Mouse (Mus musculus) heart, embryonic 16.5 days (tissue): Measurements from ENCODE around the gene Olfr738. TPM values are rescaled to one million over a fixed set of nuclear protein-coding genes. Genes with fewer than 3 reads are reported as not detected.

ENCODE experiments used
- ATAC-seq: fragments of 200-750 bp; cut with Nextera tagmentation; replicated peaks from 2 replicates; pipeline ENCODE4 v1.8.0; 2017; ENCODE audit warnings: moderate number of reproducible peaks; ENCODE audit not compliant: insufficient read depth, low FRiP score; ENCODE audit errors: extremely low read depth
- H3K27ac ChIP-seq: fragments of 300-500 bp; sonication (generic); 2 replicates; pipeline ENCODE4 v1.5.1; 2014; ENCODE audit warnings: mild to moderate bottlenecking, low read length, control low read depth, moderate library complexity
- H3K27me3 ChIP-seq: fragments of 300-500 bp; sonication (generic); 2 replicates; pipeline ENCODE4 v1.6.1; 2014; ENCODE audit warnings: low read length, mixed read lengths; ENCODE audit not compliant: control insufficient read depth, insufficient read depth
- H3K36me3 ChIP-seq: fragments of 300-500 bp; sonication (generic); 2 replicates; pipeline ENCODE4 v1.6.1; 2014; ENCODE audit not compliant: control insufficient read depth, insufficient read depth
- H3K4me1 ChIP-seq: fragments of 300-500 bp; sonication (generic); 2 replicates; pipeline ENCODE4 v1.6.1; 2014; ENCODE audit warnings: low read length, mixed read lengths; ENCODE audit not compliant: control insufficient read depth, insufficient read depth
- H3K4me2 ChIP-seq: fragments of 300-500 bp; sonication (generic); 2 replicates; pipeline ENCODE4 v1.6.1; 2014; ENCODE audit warnings: low read depth, mild to moderate bottlenecking, control low read depth, low read length
- H3K4me3 ChIP-seq: fragments of 300-500 bp; sonication (generic); 2 replicates; pipeline ENCODE4 v1.5.1; 2014; ENCODE audit warnings: mild to moderate bottlenecking, control low read depth, low read length
- H3K9ac ChIP-seq: fragments of 300-500 bp; sonication (generic); 2 replicates; pipeline ENCODE4 v1.6.1; 2014; ENCODE audit warnings: low read length, control low read depth
- H3K9me3 ChIP-seq: fragments of 300-500 bp; sonication (generic); replicated peaks from 2 replicates; pipeline ENCODE4 v1.6.1; 2016; ENCODE audit warnings: low read length; ENCODE audit not compliant: control insufficient read depth
- WGBS: fragments of 180-500 bp; shearing (Covaris S2); extraction: QIAGEN DNeasy Blood & Tissue Kit; methylation state at CpG from one replicate; pipeline ENCODE4 v1.1.7; 2014; 5-methylcytosine and 5-hydroxymethylcytosine counted together
- polyA plus RNA-seq: library from polyadenylated mRNA; unstranded; fragments of >200 nt; fragmentation: Nextera tagmentation; extraction: Ambion mirVana; gene quantifications from 2 replicates; pipeline ENCODE4 v1.2.1, GENCODE M21; 2015

Olfr738 gene
- polyA plus RNA-seq, result not detected in 2 replicates

DNA sequence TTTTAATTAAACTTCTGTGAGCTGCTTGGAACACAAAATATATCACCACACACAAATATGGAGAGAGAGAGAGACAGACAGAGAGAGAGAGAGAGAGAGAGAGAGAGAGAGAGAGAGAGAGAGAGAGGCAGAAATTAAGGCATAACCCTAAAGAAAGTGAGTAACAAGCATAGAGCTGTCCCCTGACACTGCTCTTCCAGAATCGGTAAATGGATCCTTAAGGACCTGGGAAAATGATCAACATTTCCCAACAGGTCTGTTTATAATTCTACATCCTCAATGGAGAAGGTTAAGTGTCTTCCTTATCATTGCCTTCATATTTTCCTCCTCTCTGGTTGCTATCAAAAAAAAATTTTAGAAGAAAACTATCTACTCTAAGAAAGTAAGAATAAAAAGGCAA, at the start of gene Olfr738:
Olfr738 (plus strand) TSS at position 301 of the 400 bp plus-strand sequence.
- Histone ChIP-seq H3K36me3 (no peaks in the 10 kb centered on the region), H3K4me1 (no peaks in the 10 kb centered on the region), H3K4me3 (no peak within 1 kb of the TSS), H3K27me3 (no peaks in the 10 kb centered on the region), H3K9me3 (no peaks in the 10 kb centered on the region), H3K27ac (no peak within 1 kb of the TSS), H3K4me2 (no peak within 1 kb of the TSS), H3K9ac (no peak within 1 kb of the TSS)
- WGBS, result 81% methylated on average over 1 of the region's 1 CpGs
- ATAC-seq, result no peak

DNA sequence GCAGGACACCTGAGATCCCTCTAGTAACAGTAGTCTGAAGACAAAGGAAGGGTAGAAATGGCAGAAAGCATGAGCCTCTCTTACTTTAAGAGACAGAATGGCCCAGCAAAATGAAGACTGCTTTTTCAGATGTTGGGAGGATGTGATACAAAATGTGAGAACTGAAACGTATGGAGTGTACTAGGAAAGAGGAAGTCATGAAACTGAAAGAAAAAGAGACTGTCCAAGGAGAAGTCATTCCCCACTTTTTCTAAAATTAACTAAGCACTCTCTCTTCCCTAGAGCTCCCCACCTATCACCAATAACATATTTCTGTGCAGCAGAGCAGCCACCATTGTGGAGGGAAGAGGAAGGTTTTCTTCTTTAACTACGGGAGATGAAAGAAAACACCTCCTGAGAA, 49.8 kb upstream of the Olfr738 start, which contains the start of gene Tlr11:
Tlr11 (plus strand) TSS at position 322 of the 400 bp plus-strand sequence.
- H3K4me2 ChIP-seq, result no peak within 1 kb of the TSS
- WGBS, result 71% methylated on average over 2 of the region's 2 CpGs
- H3K27ac ChIP-seq, result no peak within 1 kb of the TSS
- no peaks in the 10 kb centered on the region for H3K36me3 ChIP-seq
- no peaks in the 10 kb centered on the region for H3K4me1 ChIP-seq
- H3K4me3 ChIP-seq, result no peak within 1 kb of the TSS
- ATAC-seq, result no peak
- H3K9ac ChIP-seq, result no peak within 1 kb of the TSS
- H3K27me3 ChIP-seq, result no peaks in the 10 kb centered on the region
- no peaks in the 10 kb centered on the region for H3K9me3 ChIP-seq

DNA sequence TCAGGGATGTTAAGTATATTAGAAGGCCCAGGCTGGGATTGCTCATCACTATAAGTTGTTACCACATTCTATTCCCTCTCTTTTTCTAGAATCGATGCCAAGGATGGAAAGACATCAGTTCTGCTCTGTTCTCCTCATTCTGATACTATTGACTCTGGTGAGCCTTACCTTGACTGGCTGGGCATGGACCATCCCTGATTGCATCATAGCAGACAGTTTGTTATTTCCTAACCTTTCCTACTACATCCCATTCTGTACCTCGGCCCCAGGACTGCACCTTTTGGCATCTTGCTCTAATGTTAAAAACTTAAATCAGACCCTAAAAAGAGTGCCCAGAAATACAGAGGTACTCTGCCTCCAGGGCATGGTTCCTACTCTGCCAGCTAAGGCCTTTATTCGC, 46.9 kb upstream of the Olfr738 start:
- ATAC-seq, result no peak
- 80% methylated on average over 3 of the region's 3 CpGs for WGBS
- H3K9ac ChIP-seq, result no peak overlapping the region

DNA sequence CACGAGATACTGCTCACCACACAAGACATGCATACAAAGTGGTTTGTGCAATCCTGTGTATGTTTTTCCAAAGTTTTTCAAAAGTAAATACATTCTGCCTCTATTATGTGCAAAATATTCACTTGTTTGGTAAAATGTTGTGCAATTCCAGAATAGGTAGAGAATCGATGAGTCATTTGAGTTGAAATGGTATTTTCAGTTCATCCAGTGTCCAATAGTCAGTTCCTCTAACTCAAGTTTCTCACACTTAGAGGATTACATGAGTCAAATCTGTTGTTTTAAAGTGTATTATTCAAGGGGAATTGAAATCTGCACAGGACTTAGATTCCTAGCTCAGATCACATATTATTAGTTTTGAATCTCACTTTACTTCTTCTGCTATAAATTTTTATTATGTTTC, 43.8 kb upstream of the Olfr738 start:
- H3K4me1 ChIP-seq, result no peaks in the 10 kb centered on the region
- no peak overlapping the region for H3K27ac ChIP-seq
- WGBS, result 71% methylated on average over 2 of the region's 2 CpGs
- no peaks in the 10 kb centered on the region for H3K36me3 ChIP-seq
- H3K27me3 ChIP-seq, result no peaks in the 10 kb centered on the region
- no peak overlapping the region for H3K9ac ChIP-seq
- no peak for ATAC-seq
- no peak overlapping the region for H3K4me3 ChIP-seq
- no peak overlapping the region for H3K4me2 ChIP-seq
- H3K9me3 ChIP-seq, result no peaks in the 10 kb centered on the region

More for the DNA sequence above, 46.9 kb upstream of the Olfr738 start:
- H3K4me2 ChIP-seq, result no peak overlapping the region
- H3K4me1 ChIP-seq, result no peaks in the 10 kb centered on the region
- no peak overlapping the region for H3K4me3 ChIP-seq
- no peak overlapping the region for H3K27ac ChIP-seq
- H3K27me3 ChIP-seq, result no peaks in the 10 kb centered on the region
- no peaks in the 10 kb centered on the region for H3K36me3 ChIP-seq
- H3K9me3 ChIP-seq, result no peaks in the 10 kb centered on the region

DNA sequence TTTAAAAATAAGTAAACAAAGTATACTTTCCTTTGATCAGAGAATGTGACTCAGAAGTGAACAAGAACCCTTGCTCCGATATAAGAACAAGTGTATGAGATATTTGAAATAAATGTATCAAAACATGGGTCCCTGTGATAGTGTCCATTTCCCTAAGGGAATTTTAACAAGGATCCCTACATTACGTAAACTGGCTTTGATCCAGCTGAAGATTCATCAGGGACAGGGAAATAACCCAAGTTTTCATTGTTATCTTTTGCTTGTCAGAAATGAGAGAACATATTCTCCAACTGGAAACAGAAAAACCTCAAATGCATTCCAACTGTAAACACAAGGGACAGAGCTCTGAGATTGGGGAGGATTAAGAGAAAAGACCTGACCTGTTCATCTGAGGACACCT, 26.5 kb upstream of the Olfr738 start, which contains the start of gene Olfr736:
Olfr736 (plus strand) TSS at position 301 of the 400 bp plus-strand sequence.
- no peaks in the 10 kb centered on the region for H3K9me3 ChIP-seq
- H3K36me3 ChIP-seq, result no peaks in the 10 kb centered on the region
- no peak within 1 kb of the TSS for H3K9ac ChIP-seq
- WGBS, result 74% methylated on average over 2 of the region's 2 CpGs
- H3K27me3 ChIP-seq, result no peaks in the 10 kb centered on the region
- ATAC-seq, result no peak
- no peak within 1 kb of the TSS for H3K4me2 ChIP-seq
- H3K27ac ChIP-seq, result no peak within 1 kb of the TSS
- H3K4me3 ChIP-seq, result no peak within 1 kb of the TSS
- no peaks in the 10 kb centered on the region for H3K4me1 ChIP-seq

DNA sequence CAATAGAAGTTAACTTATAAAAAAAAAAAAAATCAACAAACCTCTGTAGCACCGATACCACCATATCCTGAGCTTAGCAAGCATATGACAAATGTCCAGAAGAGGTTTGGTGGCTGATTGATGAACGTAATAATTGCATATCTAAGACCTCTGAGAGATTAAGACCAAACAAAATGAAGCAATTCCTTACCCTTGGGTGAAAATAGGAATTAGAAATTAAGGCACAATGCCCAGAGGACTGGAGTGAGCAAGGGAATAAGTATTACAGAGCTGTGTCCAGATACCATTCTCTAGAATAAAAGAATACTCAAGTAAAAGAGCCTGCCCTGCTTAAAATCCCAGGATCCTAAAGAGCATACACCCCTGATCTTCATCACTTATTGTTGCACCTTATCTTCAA, 11.0 kb downstream of the Olfr738 start, which contains the start of gene Olfr739:
Olfr739 (plus strand) TSS at position 301 of the 400 bp plus-strand sequence.
- no peaks in the 10 kb centered on the region for H3K36me3 ChIP-seq
- no peaks in the 10 kb centered on the region for H3K9me3 ChIP-seq
- ATAC-seq, result no peak
- no peak within 1 kb of the TSS for H3K27ac ChIP-seq
- 63% methylated on average over 2 of the region's 2 CpGs for WGBS
- H3K4me2 ChIP-seq, result no peak within 1 kb of the TSS
- H3K4me1 ChIP-seq, result no peaks in the 10 kb centered on the region
- no peak within 1 kb of the TSS for H3K9ac ChIP-seq
- no peak within 1 kb of the TSS for H3K4me3 ChIP-seq
- no peaks in the 10 kb centered on the region for H3K27me3 ChIP-seq

DNA sequence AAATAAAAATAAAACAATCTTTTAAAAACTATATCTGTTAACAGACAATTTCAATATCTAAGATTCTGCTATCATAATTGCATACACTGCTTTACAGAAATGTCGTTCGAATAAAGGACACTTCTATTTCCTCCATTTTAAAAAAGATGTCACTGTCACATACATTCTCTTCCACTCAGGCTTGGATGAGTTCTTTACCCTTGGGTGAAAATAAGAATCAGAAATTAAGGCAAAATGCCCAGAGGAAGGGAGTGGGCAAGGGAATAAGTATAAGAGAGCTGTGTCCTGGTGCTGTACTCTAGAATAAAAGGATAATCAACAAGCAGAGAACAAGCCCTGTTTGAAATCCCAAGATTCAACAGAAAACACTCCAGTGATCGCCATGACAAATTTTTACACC, 37.9 kb downstream of the Olfr738 start, which contains the start of gene Olfr740:
Olfr740 (plus strand) TSS at position 301 of the 400 bp plus-strand sequence.
- Histone ChIP-seq H3K4me3 (no peak within 1 kb of the TSS), H3K27ac (no peak within 1 kb of the TSS), H3K4me1 (no peaks in the 10 kb centered on the region), H3K36me3 (no peaks in the 10 kb centered on the region), H3K9me3 (no peaks in the 10 kb centered on the region), H3K4me2 (no peak within 1 kb of the TSS), H3K9ac (no peak within 1 kb of the TSS), H3K27me3 (no peaks in the 10 kb centered on the region)
- 78% methylated on average over 3 of the region's 3 CpGs for WGBS
- ATAC-seq, result no peak

Other genes starting within 250 kb of the Olfr738 start
- not detected in 2 replicates for gene Olfr730, start 219.4 kb upstream of the Olfr738 start, polyA plus RNA-seq
- gene Olfr731, start 165.7 kb upstream of the Olfr738 start, polyA plus RNA-seq, result not detected in 2 replicates
- gene Olfr732, start 123.4 kb upstream of the Olfr738 start, polyA plus RNA-seq, result not detected in 2 replicates
- not detected in 2 replicates for gene Olfr733, start 106.0 kb upstream of the Olfr738 start, polyA plus RNA-seq
- not detected in 2 replicates for gene Olfr734, start 80.8 kb upstream of the Olfr738 start, polyA plus RNA-seq
- gene Olfr735, start 58.7 kb upstream of the Olfr738 start, polyA plus RNA-seq, result not detected in 2 replicates
- gene Tlr11, start 49.7 kb upstream of the Olfr738 start, polyA plus RNA-seq, result not detected in 2 replicates
- not detected in 2 replicates for gene Olfr736, start 26.4 kb upstream of the Olfr738 start, polyA plus RNA-seq
- gene Olfr739, start 11.1 kb downstream of the Olfr738 start, polyA plus RNA-seq, result not detected in 2 replicates
- gene Olfr740, start 38.0 kb downstream of the Olfr738 start, polyA plus RNA-seq, result not detected in 2 replicates
- not detected in 2 replicates for gene Olfr741, start 65.2 kb downstream of the Olfr738 start, polyA plus RNA-seq
- gene Olfr742, start 96.0 kb downstream of the Olfr738 start, polyA plus RNA-seq, result not detected in 2 replicates
- gene Olfr743, start 114.3 kb downstream of the Olfr738 start, polyA plus RNA-seq, result not detected in 2 replicates
- not detected in 2 replicates for gene Olfr744, start 207.3 kb downstream of the Olfr738 start, polyA plus RNA-seq
- not detected in 2 replicates for gene Olfr745, start 231.8 kb downstream of the Olfr738 start, polyA plus RNA-seq
- not detected in 2 replicates for gene Olfr746, start 239.5 kb downstream of the Olfr738 start, polyA plus RNA-seq